Mouse (Mus musculus) erythroblast, embryonic 14.5 days (primary cell): ENCODE data around the gene Foxl1. TPM values are rescaled to one million over a fixed set of nuclear protein-coding genes. Genes with fewer than 3 reads are reported as not detected.

Experiments used
- H3K27me3 ChIP-seq: 2 replicates; pipeline ENCODE4 v1.6.1; 2012; ENCODE audit warnings: inconsistent platforms; ENCODE audit not compliant: control insufficient read depth
- H3K36me3 ChIP-seq: 2 replicates; pipeline ENCODE4 v1.6.1; 2012; ENCODE audit warnings: mild to moderate bottlenecking, inconsistent platforms; ENCODE audit not compliant: control insufficient read depth
- H3K4me1 ChIP-seq: 2 replicates; pipeline ENCODE4 v1.6.1; 2012; ENCODE audit warnings: inconsistent platforms; ENCODE audit not compliant: control insufficient read depth
- H3K4me3 ChIP-seq: replicated peaks from 2 replicates; pipeline ENCODE3; 2012; ENCODE audit warnings: moderate library complexity, mild to moderate bottlenecking, inconsistent platforms
- H3K9me3 ChIP-seq: 2 replicates; pipeline ENCODE4 v1.6.1; 2012; ENCODE audit warnings: low read length, inconsistent platforms, mixed read lengths; ENCODE audit not compliant: control insufficient read depth
- GATA1 ChIP-seq: IDR thresholded peaks from 2 replicates; pipeline ENCODE4 v1.6.1; 2012; ENCODE audit warnings: low read length, inconsistent platforms, mixed read lengths
- TAL1 ChIP-seq: IDR thresholded peaks from 3 replicates; pipeline ENCODE4 v1.6.1; 2012; ENCODE audit warnings: low read length, inconsistent platforms, mixed read lengths
- polyA plus RNA-seq: library from polyadenylated mRNA; stranded (reverse); fragments of >175 nt; gene quantifications from 2 replicates; pipeline ENCODE4 v1.2.3, GENCODE M21; 2012

Foxl1 gene
- polyA plus RNA-seq, 1 experiment: not detected

DNA sequence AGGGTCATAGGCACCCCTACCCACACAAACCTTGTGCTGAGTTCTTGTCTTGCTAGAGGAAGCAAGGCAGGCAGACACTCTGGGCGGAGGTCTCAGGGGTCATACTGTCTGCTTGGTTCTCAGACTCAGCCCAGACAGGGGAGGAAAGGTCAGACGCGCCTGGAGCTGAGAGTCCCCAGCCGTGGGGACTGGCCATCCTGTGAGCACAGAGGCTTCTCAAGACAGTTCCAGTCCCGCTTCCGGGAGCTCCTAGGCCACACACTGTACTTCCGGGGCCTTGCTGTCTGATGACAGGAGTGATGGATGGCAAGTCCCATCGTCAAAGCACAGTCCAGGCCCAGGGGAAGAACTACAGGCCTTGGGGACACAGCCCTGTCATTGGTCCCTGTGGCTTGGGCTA lies 44.8 kb downstream of the Foxl1 start:
- no peak overlapping the region for H3K4me3 ChIP-seq
- H3K27me3 ChIP-seq: no peaks in the 10 kb centered on the region
- no peaks in the 10 kb centered on the region for H3K36me3 ChIP-seq
- H3K9me3 ChIP-seq: no peaks in the 10 kb centered on the region
- TF ChIP-seq GATA1: no peak
- no peak for TF ChIP-seq TAL1
- H3K4me1 ChIP-seq: peaks cover 5% of the 10 kb centered on the region; the same call in 1 of the 2 replicates

DNA sequence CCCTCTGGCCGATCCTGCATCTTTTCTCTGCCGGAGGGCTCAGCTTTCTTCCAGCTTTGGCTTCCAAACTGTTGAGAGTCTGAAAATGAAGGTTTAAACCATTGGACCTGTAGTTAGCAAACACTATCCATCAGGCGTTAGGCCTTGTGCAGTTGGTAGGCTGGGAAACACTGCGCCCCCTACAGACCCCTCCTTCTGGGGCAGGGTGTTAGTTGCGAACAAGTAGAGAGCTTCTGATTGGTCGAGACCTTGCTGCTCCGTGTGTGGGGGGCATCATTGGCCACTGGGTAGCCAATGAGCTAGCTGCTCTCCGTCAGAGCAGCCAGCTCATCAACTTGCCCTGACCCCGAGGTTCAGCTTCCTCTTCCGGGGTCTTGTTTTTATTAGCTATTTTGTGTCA lies 46.4 kb downstream of the Foxl1 start:
- no peaks in the 10 kb centered on the region for H3K9me3 ChIP-seq
- H3K4me3 ChIP-seq: no peak overlapping the region
- peaks cover 5% of the 10 kb centered on the region; the same call in 1 of the 2 replicates for H3K4me1 ChIP-seq
- no peaks in the 10 kb centered on the region for H3K36me3 ChIP-seq
- H3K27me3 ChIP-seq: no peaks in the 10 kb centered on the region
- TF ChIP-seq TAL1: no peak
- TF ChIP-seq GATA1: no peak

DNA sequence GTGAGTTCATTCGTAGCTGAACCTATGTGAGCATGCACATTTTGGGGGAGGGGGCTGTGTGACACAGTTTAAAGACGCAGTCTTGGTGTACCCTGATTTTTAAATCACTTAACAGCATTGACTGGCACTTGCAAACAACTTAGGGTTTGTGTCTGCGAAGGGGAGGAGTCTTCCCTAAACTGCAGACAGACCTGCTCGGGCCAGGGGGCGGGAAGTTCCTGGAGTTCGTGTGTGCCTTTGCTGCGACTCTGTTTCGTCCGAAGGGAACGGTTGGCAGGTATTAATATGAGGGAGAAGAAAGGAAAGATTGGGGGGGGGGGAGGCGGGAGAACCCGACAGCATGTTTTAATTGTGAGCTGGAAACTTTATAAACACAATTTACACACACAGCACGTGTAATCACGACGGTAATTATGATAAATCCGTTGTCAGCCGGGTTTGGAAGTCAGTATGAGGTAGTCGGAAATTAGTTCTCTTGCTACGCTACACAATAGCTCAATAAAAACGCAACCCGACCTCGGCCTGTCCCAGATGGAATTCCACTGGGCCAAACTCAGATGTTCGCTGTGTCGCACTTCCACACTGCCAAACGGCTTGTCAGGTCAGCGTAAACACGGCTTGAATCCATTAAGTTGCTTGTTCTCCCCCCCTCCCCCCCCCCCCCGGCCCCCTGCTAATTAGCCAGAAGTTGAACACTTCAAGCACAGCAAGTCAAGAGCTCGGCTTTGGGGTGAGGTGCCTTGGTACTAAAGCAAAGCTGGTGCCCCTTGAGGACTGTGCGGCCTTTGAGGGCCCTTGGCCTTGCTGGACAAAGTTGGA lies 47.2 kb downstream of the Foxl1 start:
- H3K27me3 ChIP-seq: no peaks in the 10 kb centered on the region
- no peak overlapping the region for H3K4me3 ChIP-seq
- peaks cover 5% of the 10 kb centered on the region; the same call in 1 of the 2 replicates for H3K4me1 ChIP-seq
- H3K36me3 ChIP-seq: no peaks in the 10 kb centered on the region
- TF ChIP-seq TAL1: no peak
- H3K9me3 ChIP-seq: no peaks in the 10 kb centered on the region

DNA sequence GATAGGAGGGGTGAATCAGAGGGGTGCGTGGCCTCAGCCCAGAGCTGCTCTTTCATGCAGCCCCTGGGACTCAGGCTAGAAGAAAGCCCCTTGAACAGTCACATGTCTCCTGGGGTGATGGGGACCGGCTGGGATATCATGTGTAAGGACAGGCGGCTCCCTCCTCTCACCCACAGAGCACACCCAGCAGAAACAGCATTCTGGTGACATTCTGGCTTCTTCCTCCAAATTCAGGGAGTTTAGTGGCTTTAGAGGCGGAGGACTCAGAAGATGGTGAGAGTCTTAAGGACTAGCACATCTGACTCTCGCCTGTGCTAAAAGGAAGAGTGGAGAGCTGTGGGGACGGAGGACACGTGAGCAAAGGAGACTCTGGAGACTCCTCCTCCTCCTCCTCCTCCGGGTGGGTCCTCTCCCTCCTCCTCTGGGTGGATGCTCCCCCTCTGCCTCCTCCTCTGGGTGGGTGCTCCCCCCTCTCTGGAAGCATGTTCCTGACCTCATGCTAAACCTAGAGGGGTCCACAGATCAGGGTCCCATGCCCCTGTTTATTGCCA lies 47.9 kb downstream of the Foxl1 start:
- Histone ChIP-seq H3K4me3 (no peak overlapping the region), H3K36me3 (no peaks in the 10 kb centered on the region), H3K27me3 (no peaks in the 10 kb centered on the region), H3K4me1 (peaks cover under 1% of the 10 kb centered on the region; the same call in 1 of the 2 replicates), H3K9me3 (no peaks in the 10 kb centered on the region)
- TF ChIP-seq GATA1: no peak
- TF ChIP-seq TAL1: no peak

DNA sequence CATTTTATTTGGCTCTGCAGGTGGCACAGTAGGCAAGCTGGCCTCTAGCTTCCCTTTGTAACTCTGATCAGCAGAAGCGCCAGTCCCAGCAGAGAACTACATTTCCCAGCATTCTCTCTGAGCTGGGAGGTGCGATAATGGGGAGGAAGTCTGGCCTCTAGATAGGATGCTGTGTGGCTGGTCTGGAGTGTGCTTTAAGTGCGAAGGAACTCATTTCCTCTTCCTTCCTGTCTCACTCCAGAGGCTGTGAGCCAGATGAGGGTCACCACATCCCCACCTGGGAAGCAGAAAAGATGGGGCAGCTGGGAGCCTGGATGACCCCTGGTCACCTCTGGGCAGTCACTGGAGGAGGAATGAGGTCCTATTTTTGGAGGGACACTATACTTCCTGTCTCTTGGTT lies 48.6 kb downstream of the Foxl1 start:
- H3K4me3 ChIP-seq: no peak overlapping the region
- no peaks in the 10 kb centered on the region for H3K4me1 ChIP-seq
- no peaks in the 10 kb centered on the region for H3K9me3 ChIP-seq
- H3K36me3 ChIP-seq: no peaks in the 10 kb centered on the region
- TF ChIP-seq TAL1 (no peak), GATA1 (no peak)
- no peaks in the 10 kb centered on the region for H3K27me3 ChIP-seq

Other genes with a start within 250 kb of the Foxl1 start
- not detected in 2 replicates for gene Foxf1, start 43.6 kb upstream of the Foxl1 start, polyA plus RNA-seq
- gene Mthfsd, start 19.5 kb upstream of the Foxl1 start, polyA plus RNA-seq: 3.7 and 4.7 TPM in 2 replicates
- gene Foxc2, start 11.8 kb upstream of the Foxl1 start, polyA plus RNA-seq: not detected in 2 replicates